Mouse (Mus musculus) C2C12 (cell line): ENCODE results near the gene Gm28539. TPM values are rescaled to one million over a fixed set of nuclear protein-coding genes. Genes with fewer than 3 reads are reported as not detected.
"Not testable (repeated sequence)": the region's sequence is repeated elsewhere in the genome, so short reads cannot be mapped to it uniquely, and the experiment has no call there.

Experiments used
- H3K27me3 ChIP-seq: one replicate; pipeline ENCODE4 v1.6.1; 2011; ENCODE audit not compliant: control insufficient read depth, insufficient read depth, insufficient read length
- H3K36me3 ChIP-seq: one replicate; pipeline ENCODE4 v1.6.1; 2011; ENCODE audit not compliant: control insufficient read depth, insufficient read depth
- H3K4me3 ChIP-seq: one replicate; pipeline ENCODE4 v1.5.1; 2011; ENCODE audit warnings: mild to moderate bottlenecking, control low read depth; ENCODE audit not compliant: poor library complexity, insufficient read depth, severe bottlenecking
- H3K79me2 ChIP-seq: one replicate; pipeline ENCODE4 v1.6.1; 2011; ENCODE audit not compliant: control insufficient read depth, insufficient read depth
- H3K79me3 ChIP-seq: one replicate; pipeline ENCODE4 v1.6.1; 2011; ENCODE audit warnings: low read depth, control low read depth
- H3ac ChIP-seq: one replicate; pipeline ENCODE3; 2011; ENCODE audit warnings: low read depth; ENCODE audit not compliant: control insufficient read depth, insufficient read length
- CEBPB ChIP-seq: IDR thresholded peaks from one replicate; pipeline ENCODE4 v1.6.1; 2011; ENCODE audit warnings: low read depth, mild to moderate bottlenecking, control low read depth, moderate library complexity
- CTCF ChIP-seq: IDR thresholded peaks from one replicate; pipeline ENCODE4 v1.5.1; 2011; ENCODE audit not compliant: control insufficient read depth, insufficient read depth, insufficient read length
- FOSL1 ChIP-seq: IDR thresholded peaks from one replicate; pipeline ENCODE4 v1.8.0; 2011; ENCODE audit warnings: mild to moderate bottlenecking, low read length; ENCODE audit not compliant: poor library complexity, insufficient read depth, severe bottlenecking
- MAX ChIP-seq: IDR thresholded peaks from one replicate; pipeline ENCODE4 v1.6.1; 2011; ENCODE audit warnings: mild to moderate bottlenecking, control low read depth
- MYOD1 ChIP-seq: IDR thresholded peaks from one replicate; pipeline ENCODE4 v1.6.1; 2011; ENCODE audit warnings: low read depth; ENCODE audit not compliant: control insufficient read depth, insufficient read length
- MYOG ChIP-seq: IDR thresholded peaks from one replicate; pipeline ENCODE4 v1.6.1; 2011; ENCODE audit not compliant: control insufficient read depth, insufficient read length; ENCODE audit errors: extremely low read depth
- USF1 ChIP-seq: IDR thresholded peaks from one replicate; pipeline ENCODE4 v1.6.1; 2011; ENCODE audit warnings: low read depth, mild to moderate bottlenecking, control low read depth, moderate library complexity
- polyA plus RNA-seq: library from polyadenylated mRNA; unstranded; fragments of >200 nt; fragmentation: generic; extraction: Trizol; gene quantifications from one replicate; pipeline ENCODE4 v1.2.1, GENCODE M21; 2012; ENCODE audit warnings: missing spikeins

The Gm28539 gene
- polyA plus RNA-seq, 1 experiment, result not detected

DNA sequence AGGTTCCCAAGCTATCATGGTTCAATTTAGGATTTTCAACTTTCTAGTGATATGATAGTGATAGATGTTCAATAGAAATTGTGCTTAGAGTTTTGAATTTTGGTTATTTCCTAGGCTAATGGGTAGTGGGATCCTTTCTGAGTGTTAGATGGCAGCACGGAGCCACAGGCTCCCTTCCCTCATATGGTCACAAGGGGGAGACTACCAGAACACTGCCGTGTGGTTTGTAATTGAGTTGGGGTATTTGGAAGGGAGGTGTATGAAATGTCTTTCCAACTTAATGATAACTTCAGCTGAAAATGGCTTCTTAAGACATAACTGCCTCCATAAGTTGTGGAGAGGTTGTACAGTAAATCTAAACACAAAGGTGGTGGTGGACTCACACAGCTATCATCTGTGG lies 2.9 kb upstream of the Gm28539 start:
- Histone ChIP-seq H3K79me2 (no peaks in the 10 kb centered on the region), H3K79me3 (no peaks in the 10 kb centered on the region), H3ac (no peak overlapping the region), H3K36me3 (peaks cover 64% of the 10 kb centered on the region), H3K4me3 (no peak overlapping the region), H3K27me3 (no peaks in the 10 kb centered on the region)
- TF ChIP-seq FOSL1 (no peak), MAX (no peak), MYOD1 (no peak)

DNA sequence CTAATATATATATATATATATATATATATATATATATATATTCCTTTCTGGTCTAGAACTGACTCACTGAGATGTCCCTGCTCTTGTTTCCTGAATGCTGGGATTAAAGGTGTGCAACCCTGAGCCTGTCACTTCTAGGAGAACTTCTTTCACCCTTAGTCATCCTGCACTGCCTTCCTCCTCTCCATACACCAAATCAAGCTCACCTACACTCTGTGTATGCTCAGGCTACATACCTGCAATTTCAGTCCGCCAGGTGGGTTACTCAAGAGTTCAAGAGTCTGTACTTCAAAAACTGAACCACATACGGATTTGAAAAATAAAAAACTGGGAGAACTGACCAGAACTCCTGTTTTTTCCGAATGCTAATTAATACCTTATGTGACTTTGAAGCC lies 314 bp upstream of the Gm28539 start:
- no peak for TF ChIP-seq CTCF
- TF ChIP-seq MAX, result no peak
- TF ChIP-seq MYOG, result no peak
- TF ChIP-seq USF1, result no peak
- TF ChIP-seq CEBPB, result no peak
- TF ChIP-seq FOSL1, result no peak
- no peak for TF ChIP-seq MYOD1
- no peaks in the 10 kb centered on the region for H3K27me3 ChIP-seq
- no peaks in the 10 kb centered on the region for H3K79me2 ChIP-seq
- no peak overlapping the region for H3ac ChIP-seq
- peaks cover 40% of the 10 kb centered on the region for H3K36me3 ChIP-seq
- H3K79me3 ChIP-seq, result no peaks in the 10 kb centered on the region
- H3K4me3 ChIP-seq, result no peak overlapping the region

DNA sequence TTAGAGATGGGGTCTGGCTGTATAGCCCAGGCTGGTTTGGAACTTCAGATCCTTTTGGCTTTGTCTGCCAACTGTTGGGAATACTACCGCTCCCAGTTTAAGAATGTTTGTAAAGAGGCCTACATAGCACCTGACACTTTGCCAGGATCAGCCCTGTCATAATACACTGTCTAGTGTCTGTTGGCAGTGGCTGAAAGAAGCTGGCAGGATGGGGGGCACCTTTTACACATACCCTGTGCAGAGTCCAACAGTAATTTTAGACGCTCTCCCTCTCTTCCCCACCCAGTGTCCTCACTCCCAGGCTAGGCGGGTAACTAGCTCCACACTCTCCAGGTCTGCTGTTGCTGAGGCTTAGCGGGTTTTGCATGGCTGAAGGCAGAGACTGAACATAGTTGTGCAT lies 2.0 kb downstream of the Gm28539 start:
- H3K79me3 ChIP-seq, result no peaks in the 10 kb centered on the region
- no peak overlapping the region for H3K4me3 ChIP-seq
- no peak overlapping the region for H3ac ChIP-seq
- no peaks in the 10 kb centered on the region for H3K79me2 ChIP-seq
- TF ChIP-seq FOSL1 (no peak), MYOG (no peak), MAX (no peak), CEBPB (no peak), MYOD1 (no peak), CTCF (no peak), USF1 (no peak)
- H3K27me3 ChIP-seq, result no peaks in the 10 kb centered on the region
- H3K36me3 ChIP-seq, result peaks cover 22% of the 10 kb centered on the region

DNA sequence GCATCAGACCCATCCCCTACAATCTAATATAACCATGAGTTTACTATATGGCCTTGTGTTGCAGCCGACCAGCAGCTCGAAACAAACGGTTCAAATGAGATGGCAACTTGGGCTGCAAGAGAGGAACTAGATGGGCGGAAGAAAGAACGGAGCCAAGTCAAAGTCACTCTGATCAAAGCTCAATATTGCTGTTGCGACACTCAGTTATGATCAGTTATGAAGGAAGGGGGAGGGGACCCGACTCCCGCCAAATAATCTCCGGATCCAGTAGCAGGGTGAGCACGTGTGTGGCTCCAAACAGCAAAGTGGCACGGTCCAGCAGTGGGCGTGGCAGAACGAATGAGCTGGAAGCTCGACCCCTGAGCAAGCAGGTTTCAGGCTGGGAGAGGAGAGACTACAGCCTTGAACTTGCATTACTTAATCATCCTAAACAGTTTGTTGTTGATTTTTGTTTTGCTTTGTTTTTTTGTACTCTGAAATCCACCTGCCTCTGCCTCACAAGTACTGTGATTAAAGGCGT lies 10.0 kb downstream of the Gm28539 start:
- H3K79me2 ChIP-seq, result no peaks in the 10 kb centered on the region
- H3K27me3 ChIP-seq, result no peaks in the 10 kb centered on the region
- no peaks in the 10 kb centered on the region for H3K79me3 ChIP-seq
- H3ac ChIP-seq, result no peak overlapping the region
- H3K4me3 ChIP-seq, result no peak overlapping the region
- no peaks in the 10 kb centered on the region for H3K36me3 ChIP-seq
- TF ChIP-seq CTCF (no peak), FOSL1 (no peak), USF1 (no peak), MAX (no peak), CEBPB (no peak), MYOG (no peak), MYOD1 (no peak)

DNA sequence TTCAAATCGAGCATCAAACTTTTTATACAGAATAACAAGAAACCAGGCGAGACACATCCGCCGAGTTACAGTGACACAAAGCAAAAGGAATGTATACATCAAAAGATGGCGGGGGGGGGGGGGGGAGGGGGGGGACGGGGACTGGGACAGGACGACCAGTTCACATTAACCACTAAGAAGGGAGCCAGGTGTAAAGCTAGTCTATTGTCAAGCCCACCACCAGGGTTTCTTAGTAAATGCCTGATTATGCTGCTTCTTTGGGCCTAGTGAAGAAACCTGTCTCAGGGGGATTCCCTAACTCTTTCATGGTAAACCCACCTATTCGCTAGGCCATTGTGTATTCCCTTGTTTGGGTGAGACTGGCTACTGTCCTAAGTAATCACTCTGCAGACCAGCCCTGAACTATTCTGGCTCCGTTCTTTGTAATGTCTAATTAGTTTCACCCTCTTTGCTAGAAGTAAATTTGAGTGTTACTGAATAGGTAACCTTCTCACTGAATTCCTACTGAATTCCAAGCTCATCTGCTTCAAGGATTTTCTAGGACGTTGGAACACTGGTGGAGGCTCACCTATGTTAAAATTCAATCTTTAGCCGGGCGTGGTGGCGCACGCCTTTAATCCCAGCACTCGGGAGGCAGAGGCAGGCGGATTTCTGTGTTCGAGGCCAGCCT lies 13.3 kb downstream of the Gm28539 start:
- not testable (repeated sequence) for H3K79me3 ChIP-seq, H3K79me2 ChIP-seq, H3K27me3 ChIP-seq, H3ac ChIP-seq, H3K36me3 ChIP-seq, H3K4me3 ChIP-seq

DNA sequence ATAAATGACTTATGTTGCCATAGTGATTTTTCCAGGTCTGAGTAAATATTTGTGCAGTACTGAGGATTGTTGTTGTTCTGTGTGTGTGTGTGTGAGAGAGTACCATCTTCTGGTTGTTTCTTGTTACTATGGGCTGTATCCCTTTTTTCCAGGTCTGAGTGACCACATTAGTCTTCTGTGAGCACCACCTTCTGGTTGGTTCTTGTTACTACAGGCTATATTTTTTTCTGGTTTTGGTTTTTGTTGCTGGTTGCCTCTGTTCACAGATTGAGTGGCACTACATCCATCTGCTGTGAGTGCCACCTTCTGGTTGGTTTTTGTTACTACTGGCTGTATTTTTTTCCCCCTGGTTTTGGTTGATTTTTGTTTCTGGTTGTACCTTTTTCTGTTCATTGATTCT lies 22.2 kb downstream of the Gm28539 start:
- no peaks in the 10 kb centered on the region for H3K79me2 ChIP-seq
- TF ChIP-seq CEBPB, result no peak
- no peak for TF ChIP-seq MYOG
- no peak for TF ChIP-seq MYOD1
- no peak for TF ChIP-seq USF1
- no peak for TF ChIP-seq FOSL1
- TF ChIP-seq MAX, result no peak
- TF ChIP-seq CTCF, result no peak
- no peaks in the 10 kb centered on the region for H3K27me3 ChIP-seq
- H3K36me3 ChIP-seq, result no peaks in the 10 kb centered on the region
- H3K79me3 ChIP-seq, result no peaks in the 10 kb centered on the region
- no peak overlapping the region for H3ac ChIP-seq
- no peak overlapping the region for H3K4me3 ChIP-seq
